Mouse (Mus musculus) liver, embryonic 11.5 days (tissue): Measurements from ENCODE around the gene Gm8246. TPM values are rescaled to one million over a fixed set of nuclear protein-coding genes. Genes with fewer than 3 reads are reported as not detected.
"Not testable (repeated sequence)": the region's sequence is repeated elsewhere in the genome, so short reads cannot be mapped to it uniquely, and the experiment has no call there.

Experiments used
- ATAC-seq: fragments of 200-750 bp; cut with Nextera tagmentation; replicated peaks from 2 replicates; pipeline ENCODE4 v1.8.0; 2017; ENCODE audit warnings: moderate number of reproducible peaks, mild to moderate bottlenecking, moderate TSS enrichment, moderate library complexity; ENCODE audit not compliant: low FRiP score
- DNase-seq: peaks from one replicate; pipeline ENCODE4 v3.0.0-alpha.2; 2017; ENCODE audit warnings: low spot score
- H3K27ac ChIP-seq: fragments of 300-500 bp; sonication (generic); 2 replicates; pipeline ENCODE4 v1.5.1; 2014; ENCODE audit warnings: mild to moderate bottlenecking, low read depth, low read length, control low read depth
- H3K27me3 ChIP-seq: fragments of 300-500 bp; sonication (generic); replicated peaks from 2 replicates; pipeline ENCODE4 v1.6.1; 2014; ENCODE audit warnings: low read length, mixed read lengths; ENCODE audit not compliant: control insufficient read depth, insufficient read depth
- H3K36me3 ChIP-seq: fragments of 300-500 bp; sonication (generic); 2 replicates; pipeline ENCODE4 v1.6.1; 2014; ENCODE audit warnings: mild to moderate bottlenecking, low read length, moderate library complexity, mixed read lengths; ENCODE audit not compliant: control insufficient read depth, insufficient read depth
- H3K4me1 ChIP-seq: fragments of 300-500 bp; sonication (generic); replicated peaks from 2 replicates; pipeline ENCODE4 v1.6.1; 2014; ENCODE audit warnings: low read length, mixed read lengths; ENCODE audit not compliant: control insufficient read depth, insufficient read depth
- H3K4me2 ChIP-seq: fragments of 300-500 bp; sonication (generic); 2 replicates; pipeline ENCODE4 v1.6.1; 2014; ENCODE audit warnings: mild to moderate bottlenecking, control low read depth, moderate library complexity
- H3K4me3 ChIP-seq: fragments of 300-500 bp; sonication (generic); 2 replicates; pipeline ENCODE4 v1.5.1; 2014; ENCODE audit warnings: low read depth, low read length, control low read depth
- H3K9ac ChIP-seq: fragments of 300-500 bp; sonication (generic); 2 replicates; pipeline ENCODE4 v1.6.1; 2014; ENCODE audit warnings: low read depth, low read length, control low read depth
- H3K9me3 ChIP-seq: fragments of 300-500 bp; sonication (generic); 2 replicates; pipeline ENCODE4 v1.6.1; 2016; ENCODE audit warnings: low read length, inconsistent platforms, mixed read lengths; ENCODE audit not compliant: control insufficient read depth
- WGBS: fragments of 180-500 bp; shearing (Covaris S2); extraction: QIAGEN DNeasy Blood & Tissue Kit; methylation state at CpG from one replicate; pipeline ENCODE4 v1.1.7; 2014; 5-methylcytosine and 5-hydroxymethylcytosine counted together
- polyA plus RNA-seq: library from polyadenylated mRNA; unstranded; fragments of >200 nt; fragmentation: Nextera tagmentation; extraction: Ambion mirVana; gene quantifications from 2 replicates; pipeline ENCODE4 v1.2.1, GENCODE M21; 2014

Gene Gm8246
- not detected in 2 replicates for polyA plus RNA-seq

DNA sequence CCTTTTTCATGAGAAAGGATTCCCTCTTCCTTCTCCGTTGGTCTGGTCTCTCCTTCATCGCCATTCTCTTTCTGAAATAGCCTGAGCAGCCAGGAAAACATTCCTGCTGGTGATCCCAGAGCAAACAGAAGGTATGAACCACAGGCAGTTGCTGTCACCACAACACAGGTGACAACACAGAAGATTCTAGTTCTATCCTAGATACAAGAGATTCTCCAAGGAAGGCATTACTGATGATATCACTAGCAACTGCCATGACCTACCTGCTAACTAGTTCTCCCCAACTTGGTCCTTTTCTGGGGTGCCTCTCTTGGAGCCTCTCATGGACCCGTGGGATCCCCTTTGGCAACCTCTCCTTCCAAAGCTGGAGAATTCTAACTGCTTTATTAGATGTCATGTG, at the start of gene Gm8246:
Gene Gm8246, minus strand, starts transcription at position 101 of the 400 bp plus-strand sequence.
- not testable (repeated sequence) for H3K36me3 ChIP-seq, H3K27ac ChIP-seq, DNase-seq, H3K4me1 ChIP-seq, H3K27me3 ChIP-seq, H3K4me3 ChIP-seq, ATAC-seq, H3K9me3 ChIP-seq, H3K4me2 ChIP-seq, H3K9ac ChIP-seq
- no CpG with 5 or more reads among the region's 3 CpGs for WGBS

DNA sequence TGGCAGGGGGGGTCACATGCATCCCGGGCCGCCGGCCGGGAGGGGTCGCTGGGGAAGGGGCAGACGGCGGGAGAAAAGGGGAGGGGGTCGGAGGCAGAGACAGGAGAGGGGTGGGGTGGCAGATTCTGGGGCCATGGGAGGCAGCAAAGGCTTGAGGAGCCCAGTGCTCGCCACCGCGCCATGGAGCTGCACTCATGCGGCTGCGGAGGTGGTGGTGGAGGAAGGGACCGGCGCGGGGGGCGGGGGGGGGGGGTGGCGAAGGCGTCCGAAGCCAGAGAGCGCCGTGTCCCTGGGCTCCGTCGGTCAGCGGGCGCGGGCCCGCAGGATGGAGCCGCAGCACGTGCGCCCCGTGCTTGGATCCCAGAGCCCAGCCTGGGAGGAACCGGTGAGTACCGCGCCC, 23.7 kb upstream of the Gm8246 start, which contains the start of gene Gm3488:
Gene Gm3488, plus strand, starts transcription at position 301 of the 400 bp plus-strand sequence.
- H3K9me3 ChIP-seq, H3K4me1 ChIP-seq, H3K4me2 ChIP-seq, DNase-seq, H3K36me3 ChIP-seq, H3K4me3 ChIP-seq, ATAC-seq, H3K27me3 ChIP-seq, H3K9ac ChIP-seq, H3K27ac ChIP-seq: not testable (repeated sequence)
- no CpG with 5 or more reads among the region's 35 CpGs for WGBS

DNA sequence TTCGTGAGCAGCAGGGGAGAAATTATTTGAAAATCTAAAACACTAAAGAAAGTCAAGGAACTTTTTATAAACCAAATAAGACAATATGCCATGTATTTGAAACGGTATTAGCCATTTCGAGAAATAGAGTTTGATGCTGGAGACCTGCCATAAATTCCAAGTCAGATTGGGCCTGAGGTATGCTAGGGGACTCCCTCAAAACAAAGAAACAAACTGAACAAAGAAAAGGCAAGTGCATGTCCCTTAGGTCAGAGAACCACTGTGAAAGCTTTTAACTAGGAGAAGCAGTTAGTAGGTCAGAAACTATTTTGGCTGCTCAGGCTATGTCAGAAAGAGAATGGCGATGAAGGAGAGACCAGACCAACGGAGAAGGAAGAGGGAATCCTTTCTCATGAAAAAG, 6.3 kb upstream of the Gm8246 start, which contains the start of gene Gm3187:
Gene Gm3187, plus strand, starts transcription at position 301 of the 400 bp plus-strand sequence.
- not testable (repeated sequence) for H3K4me2 ChIP-seq, H3K9ac ChIP-seq, H3K4me3 ChIP-seq, DNase-seq, H3K27me3 ChIP-seq, H3K4me1 ChIP-seq, H3K9me3 ChIP-seq, H3K27ac ChIP-seq, H3K36me3 ChIP-seq, ATAC-seq
- WGBS: 56% methylated on average over 4 of the region's 5 CpGs

DNA sequence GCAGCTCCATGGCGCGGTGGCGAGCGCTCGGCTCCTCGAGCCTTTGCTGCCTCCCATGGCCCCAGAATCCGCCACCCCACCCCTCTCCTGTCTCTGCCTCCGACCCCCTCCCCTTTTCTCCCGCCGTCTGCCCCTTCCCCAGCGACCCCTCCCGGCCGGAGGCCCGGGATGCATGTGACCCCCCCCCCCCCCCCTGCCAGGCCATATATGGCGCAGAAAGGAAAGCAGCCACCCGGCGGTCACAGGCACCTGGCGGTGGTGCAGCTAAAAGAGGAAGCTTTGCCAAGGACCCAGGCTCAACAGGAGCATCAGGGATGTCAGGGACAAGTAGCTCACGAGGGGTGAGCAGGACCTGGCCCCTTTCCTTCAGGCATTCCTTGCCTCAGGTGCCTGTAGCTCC, 17.2 kb downstream of the Gm8246 start:
- not testable (repeated sequence) for ATAC-seq, H3K36me3 ChIP-seq, DNase-seq, H3K9ac ChIP-seq, H3K9me3 ChIP-seq, H3K27me3 ChIP-seq, H3K4me3 ChIP-seq, H3K4me2 ChIP-seq, H3K27ac ChIP-seq, H3K4me1 ChIP-seq
- no CpG with 5 or more reads among the region's 19 CpGs for WGBS

GRCm38 (mm10) chr14:5455367-5455766, 22.3 kb downstream of the Gm8246 start, which contains the start of gene Gm3194:
TSS of gene Gm3194 (minus strand) at chr14:5455467.
- H3K9me3 ChIP-seq, H3K4me1 ChIP-seq, H3K36me3 ChIP-seq, H3K4me3 ChIP-seq, H3K4me2 ChIP-seq, H3K27me3 ChIP-seq, H3K9ac ChIP-seq, DNase-seq, H3K27ac ChIP-seq, ATAC-seq: not testable (repeated sequence)
- no CpG with 5 or more reads among the region's 3 CpGs for WGBS

Other genes with a start within 250 kb of the Gm8246 start
- not detected in 2 replicates for gene Gm3526, start 217.2 kb downstream of the Gm8246 start, polyA plus RNA-seq
- gene Gm3542, start 142.9 kb downstream of the Gm8246 start, polyA plus RNA-seq: not detected in 2 replicates
- 0.09 TPM in 1 of 2 replicates, not detected in the other for gene Gm3500, start 88.8 kb downstream of the Gm8246 start, polyA plus RNA-seq
- gene Gm3194, start 22.4 kb downstream of the Gm8246 start, polyA plus RNA-seq: 0.21 TPM in 1 of 2 replicates, not detected in the other
- not detected in 2 replicates for gene Gm3187, start 6.4 kb upstream of the Gm8246 start, polyA plus RNA-seq
- 0.16 and 0.18 TPM in 2 replicates for gene Gm3488, start 23.8 kb upstream of the Gm8246 start, polyA plus RNA-seq
- gene Gm3532, start 60.7 kb upstream of the Gm8246 start, polyA plus RNA-seq: not detected in 2 replicates
- not detected in 2 replicates for gene Gm8265, start 155.2 kb upstream of the Gm8246 start, polyA plus RNA-seq
- not detected in 2 replicates for gene Gm9603, start 209.6 kb upstream of the Gm8246 start, polyA plus RNA-seq